Mouse (Mus musculus) heart, embryonic 12.5 days (tissue): ENCODE data around the gene Rapgef3. TPM values are rescaled to one million over a fixed set of nuclear protein-coding genes. Genes with fewer than 3 reads are reported as not detected.

Source experiments
- ATAC-seq: fragments of 200-750 bp; cut with Nextera tagmentation; 2 replicates; pipeline ENCODE4 v1.8.0; 2017; ENCODE audit warnings: moderate TSS enrichment, moderate library complexity; ENCODE audit not compliant: insufficient number of reproducible peaks, low FRiP score
- H3K27ac ChIP-seq: fragments of 300-500 bp; sonication (generic); 2 replicates; pipeline ENCODE4 v1.5.1; 2016; ENCODE audit warnings: mild to moderate bottlenecking, moderate library complexity; ENCODE audit not compliant: poor library complexity, severe bottlenecking
- H3K27me3 ChIP-seq: fragments of 300-500 bp; sonication (generic); replicated peaks from 2 replicates; pipeline ENCODE4 v1.6.1; 2016; ENCODE audit warnings: mild to moderate bottlenecking, moderate library complexity
- H3K36me3 ChIP-seq: fragments of 300-500 bp; sonication (generic); 2 replicates; pipeline ENCODE4 v1.6.1; 2016; ENCODE audit warnings: mild to moderate bottlenecking, moderate library complexity
- H3K4me1 ChIP-seq: fragments of 300-500 bp; sonication (generic); replicated peaks from 2 replicates; pipeline ENCODE4 v1.6.1; 2016; ENCODE audit warnings: mild to moderate bottlenecking
- H3K4me2 ChIP-seq: fragments of 300-500 bp; sonication (generic); 2 replicates; pipeline ENCODE4 v1.6.1; 2016; ENCODE audit warnings: mild to moderate bottlenecking, moderate library complexity
- H3K4me3 ChIP-seq: fragments of 300-500 bp; sonication (generic); 2 replicates; pipeline ENCODE4 v1.5.1; 2016; ENCODE audit warnings: mild to moderate bottlenecking
- H3K9ac ChIP-seq: fragments of 300-500 bp; sonication (generic); 2 replicates; pipeline ENCODE4 v1.6.1; 2016; ENCODE audit warnings: mild to moderate bottlenecking, moderate library complexity
- H3K9me3 ChIP-seq: fragments of 300-500 bp; sonication (generic); replicated peaks from 2 replicates; pipeline ENCODE4 v1.6.1; 2016; ENCODE audit warnings: mild to moderate bottlenecking, moderate library complexity
- WGBS: fragments of 180-500 bp; shearing (Covaris S2); methylation state at CpG from one replicate; pipeline ENCODE4 v1.1.7; 2016; 5-methylcytosine and 5-hydroxymethylcytosine counted together
- polyA plus RNA-seq: library from polyadenylated mRNA; unstranded; fragments of >200 nt; fragmentation: Nextera tagmentation; extraction: Ambion mirVana; gene quantifications from 2 replicates; pipeline ENCODE4 v1.2.1, GENCODE M21; 2016

Gene Rapgef3
- polyA plus RNA-seq, 1 experiment from 2014 or later = 22.9 TPM

GRCm38 (mm10) chr15:97784092-97784559, 16.4 kb upstream of the Rapgef3 start:
- 3% methylated on average over 38 of the region's 39 CpGs for WGBS
- Histone ChIP-seq H3K27me3 (no peaks in the 10 kb centered on the region), H3K36me3 (no peaks in the 10 kb centered on the region), H3K4me2 (peak overlapping the region; percentile 93), H3K9me3 (no peaks in the 10 kb centered on the region), H3K27ac (peak overlapping the region; percentile 44), H3K9ac (peak overlapping the region; percentile 90), H3K4me3 (peak overlapping the region; percentile 86), H3K4me1 (peaks cover 31% of the 10 kb centered on the region)
- peak; percentile 82 for ATAC-seq

GRCm38 (mm10) chr15:97782749-97783105, 15.0 kb upstream of the Rapgef3 start:
- H3K27ac ChIP-seq = peak overlapping the region; percentile 20; the same call in 1 of the 2 replicates
- H3K27me3 ChIP-seq = no peaks in the 10 kb centered on the region
- ATAC-seq = no peak; the same call in 1 of the 2 replicates
- H3K4me2 ChIP-seq = peak overlapping the region; percentile 60
- peak overlapping the region; percentile 20 for H3K4me3 ChIP-seq
- H3K4me1 ChIP-seq = peaks cover 39% of the 10 kb centered on the region
- WGBS = under 1% methylated on average over 9 of the region's 9 CpGs
- H3K9ac ChIP-seq = no peak overlapping the region
- H3K9me3 ChIP-seq = no peaks in the 10 kb centered on the region
- H3K36me3 ChIP-seq = no peaks in the 10 kb centered on the region

GRCm38 (mm10) chr15:97781961-97782748, 14.4 kb upstream of the Rapgef3 start:
- Histone ChIP-seq H3K27ac (peak overlapping the region; percentile 20; the same call in 1 of the 2 replicates), H3K36me3 (no peaks in the 10 kb centered on the region), H3K4me2 (peak overlapping the region; percentile 60), H3K9ac (peak overlapping the region; percentile 43; the same call in 1 of the 2 replicates), H3K4me3 (peak overlapping the region; percentile 20), H3K9me3 (no peaks in the 10 kb centered on the region), H3K4me1 (peaks cover 39% of the 10 kb centered on the region), H3K27me3 (no peaks in the 10 kb centered on the region)
- no peak for ATAC-seq
- WGBS = 11% methylated on average over 24 of the region's 24 CpGs

- no peak overlapping the region for H3K9ac ChIP-seq
- H3K4me1 ChIP-seq = peaks cover 40% of the 10 kb centered on the region
- H3K36me3 ChIP-seq = no peaks in the 10 kb centered on the region
- H3K27me3 ChIP-seq = no peaks in the 10 kb centered on the region
- no peak overlapping the region for H3K4me3 ChIP-seq
- H3K4me2 ChIP-seq = no peak overlapping the region
- 84% methylated on average over 12 of the region's 12 CpGs for WGBS
- no peaks in the 10 kb centered on the region for H3K9me3 ChIP-seq
- H3K27ac ChIP-seq = no peak overlapping the region
- no peak for ATAC-seq
Observed at GRCm38 (mm10) chr15:97780611-97781031, 12.8 kb upstream of the Rapgef3 start.

- Histone ChIP-seq H3K27ac (no peak overlapping the region), H3K4me1 (peaks cover 39% of the 10 kb centered on the region), H3K9ac (no peak overlapping the region), H3K27me3 (no peaks in the 10 kb centered on the region), H3K36me3 (no peaks in the 10 kb centered on the region), H3K9me3 (no peaks in the 10 kb centered on the region), H3K4me2 (no peak overlapping the region), H3K4me3 (no peak overlapping the region)
- ATAC-seq = no peak
- 87% methylated on average over 1 of the region's 1 CpGs for WGBS
Observed at GRCm38 (mm10) chr15:97779576-97779975, 11.8 kb upstream of the Rapgef3 start.

GRCm38 (mm10) chr15:97778311-97779098, 10.7 kb upstream of the Rapgef3 start, which contains the start of gene Slc48a1:
Gene Slc48a1, plus strand, starts transcription at chr15:97778520.
- WGBS = 53% methylated on average over 8 of the region's 8 CpGs
- no peak within 1 kb of the TSS for H3K4me3 ChIP-seq
- peak within 1 kb of the TSS; percentile 51 for H3K27ac ChIP-seq
- no peak for ATAC-seq
- no peaks in the 10 kb centered on the region for H3K36me3 ChIP-seq
- H3K27me3 ChIP-seq = no peaks in the 10 kb centered on the region
- H3K9ac ChIP-seq = 0 out of 2 replicates have a peak within 1 kb of the TSS, but pooled peaks have one; percentile 31
- peaks cover 47% of the 10 kb centered on the region for H3K4me1 ChIP-seq
- no peak within 1 kb of the TSS for H3K4me2 ChIP-seq
- H3K9me3 ChIP-seq = no peaks in the 10 kb centered on the region

GRCm38 (mm10) chr15:97776919-97777318, 9.1 kb upstream of the Rapgef3 start:
- no peaks in the 10 kb centered on the region for H3K27me3 ChIP-seq
- peaks cover 52% of the 10 kb centered on the region for H3K4me1 ChIP-seq
- ATAC-seq = no peak
- H3K4me3 ChIP-seq = no peak overlapping the region
- H3K27ac ChIP-seq = no peak overlapping the region
- H3K36me3 ChIP-seq = no peaks in the 10 kb centered on the region
- H3K9ac ChIP-seq = no peak overlapping the region
- H3K9me3 ChIP-seq = no peaks in the 10 kb centered on the region
- H3K4me2 ChIP-seq = no peak overlapping the region
- WGBS = 75% methylated on average over 6 of the region's 6 CpGs

- H3K27ac ChIP-seq = no peak overlapping the region
- H3K9me3 ChIP-seq = no peaks in the 10 kb centered on the region
- WGBS = 8% methylated on average over 8 of the region's 8 CpGs
- H3K36me3 ChIP-seq = no peaks in the 10 kb centered on the region
- no peak overlapping the region for H3K4me2 ChIP-seq
- ATAC-seq = no peak
- H3K4me3 ChIP-seq = no peak overlapping the region
- no peak overlapping the region for H3K9ac ChIP-seq
- H3K4me1 ChIP-seq = peaks cover 50% of the 10 kb centered on the region
- H3K27me3 ChIP-seq = no peaks in the 10 kb centered on the region
Observed at GRCm38 (mm10) chr15:97776514-97776913, 8.7 kb upstream of the Rapgef3 start.

GRCm38 (mm10) chr15:97773961-97774370, 6.2 kb upstream of the Rapgef3 start:
- Histone ChIP-seq H3K9me3 (no peaks in the 10 kb centered on the region), H3K4me2 (peak overlapping the region; percentile 30), H3K27me3 (peaks cover 7% of the 10 kb centered on the region; the same call in 1 of the 2 replicates), H3K9ac (no peak overlapping the region), H3K36me3 (no peaks in the 10 kb centered on the region), H3K27ac (peak overlapping the region; percentile 90), H3K4me1 (peaks cover 51% of the 10 kb centered on the region), H3K4me3 (no peak overlapping the region)
- ATAC-seq = peak; percentile 27; the same call in 1 of the 2 replicates
- 41% methylated on average over 5 of the region's 5 CpGs for WGBS

- peaks cover 52% of the 10 kb centered on the region for H3K4me1 ChIP-seq
- no peaks in the 10 kb centered on the region for H3K9me3 ChIP-seq
- H3K27ac ChIP-seq = peak overlapping the region; percentile 90
- H3K4me2 ChIP-seq = peak overlapping the region; percentile 30
- no peak overlapping the region for H3K4me3 ChIP-seq
- H3K36me3 ChIP-seq = no peaks in the 10 kb centered on the region
- peak overlapping the region; percentile 22; the same call in 1 of the 2 replicates for H3K9ac ChIP-seq
- H3K27me3 ChIP-seq = peaks cover 7% of the 10 kb centered on the region; the same call in 1 of the 2 replicates
- 9% methylated on average over 5 of the region's 5 CpGs for WGBS
- ATAC-seq = peak; percentile 85
Observed at GRCm38 (mm10) chr15:97773108-97773507, 5.3 kb upstream of the Rapgef3 start.

- Histone ChIP-seq H3K36me3 (no peaks in the 10 kb centered on the region), H3K9ac (no peak overlapping the region), H3K4me2 (no peak overlapping the region), H3K4me3 (no peak overlapping the region), H3K27me3 (peaks cover 18% of the 10 kb centered on the region), H3K4me1 (peaks cover 67% of the 10 kb centered on the region), H3K27ac (no peak overlapping the region), H3K9me3 (no peaks in the 10 kb centered on the region)
- ATAC-seq = no peak
- WGBS = 82% methylated on average over 8 of the region's 8 CpGs
Observed at GRCm38 (mm10) chr15:97770280-97770679, 2.5 kb upstream of the Rapgef3 start.
